Mouse (Mus musculus) stomach, postnatal 0 days (tissue): ENCODE data around the gene Mpped1. TPM values are rescaled to one million over a fixed set of nuclear protein-coding genes. Genes with fewer than 3 reads are reported as not detected.

Source experiments
- ATAC-seq: fragments of 200-750 bp; cut with Nextera tagmentation; 2 replicates; pipeline ENCODE4 v1.8.0; 2017; ENCODE audit not compliant: low FRiP score, low TSS enrichment
- DNase-seq: peaks from one replicate; pipeline ENCODE4 v3.0.0-alpha.2; 2016; ENCODE audit warnings: low spot score
- H3K27ac ChIP-seq: fragments of 300-500 bp; sonication (generic); replicated peaks from 2 replicates; pipeline ENCODE4 v1.5.1; 2014; ENCODE audit warnings: mild to moderate bottlenecking, control low read depth
- H3K27me3 ChIP-seq: fragments of 300-500 bp; sonication (generic); 2 replicates; pipeline ENCODE4 v1.6.1; 2014; ENCODE audit warnings: low read length; ENCODE audit not compliant: control insufficient read depth, insufficient read depth
- H3K36me3 ChIP-seq: fragments of 300-500 bp; sonication (generic); 2 replicates; pipeline ENCODE4 v1.6.1; 2014; ENCODE audit warnings: low read length, mixed read lengths; ENCODE audit not compliant: control insufficient read depth, insufficient read depth
- H3K4me1 ChIP-seq: fragments of 300-500 bp; sonication (generic); replicated peaks from 2 replicates; pipeline ENCODE4 v1.6.1; 2014; ENCODE audit warnings: antibody characterized with exemption; ENCODE audit not compliant: control insufficient read depth, insufficient read depth
- H3K4me2 ChIP-seq: fragments of 300-500 bp; sonication (generic); replicated peaks from 2 replicates; pipeline ENCODE4 v1.6.1; 2014; ENCODE audit warnings: low read depth, mild to moderate bottlenecking, control low read depth, moderate library complexity
- H3K4me3 ChIP-seq: fragments of 300-500 bp; sonication (generic); 2 replicates; pipeline ENCODE4 v1.5.1; 2014; ENCODE audit warnings: low read depth, low read length, control low read depth
- H3K9ac ChIP-seq: fragments of 300-500 bp; sonication (generic); 2 replicates; pipeline ENCODE4 v1.6.1; 2014; ENCODE audit warnings: mild to moderate bottlenecking, low read length, control low read depth, mixed read lengths
- H3K9me3 ChIP-seq: fragments of 300-500 bp; sonication (generic); 2 replicates; pipeline ENCODE4 v1.6.1; 2016; ENCODE audit warnings: low read length; ENCODE audit not compliant: control insufficient read depth
- CTCF ChIP-seq: IDR thresholded peaks from 2 replicates; pipeline ENCODE4 v1.5.1; 2016; ENCODE audit warnings: antibody characterized with exemption, low read depth, mild to moderate bottlenecking, moderate library complexity
- EP300 ChIP-seq: optimal IDR thresholded peaks from 2 replicates; pipeline ENCODE3; 2016; ENCODE audit warnings: antibody characterized with exemption
- WGBS: fragments of 180-500 bp; shearing (Covaris S2); extraction: QIAGEN DNeasy Blood & Tissue Kit; methylation state at CpG from one replicate; pipeline ENCODE4 v1.1.7; 2014; 5-methylcytosine and 5-hydroxymethylcytosine counted together
- polyA plus RNA-seq: library from polyadenylated mRNA; unstranded; fragments of >200 nt; fragmentation: Nextera tagmentation; extraction: Ambion mirVana; gene quantifications from 2 replicates; pipeline ENCODE4 v1.2.1, GENCODE M21; 2015

Mpped1 gene
- polyA plus RNA-seq, 1 experiment from 2014 or later, result 0.08 TPM

- Histone ChIP-seq H3K4me3 (no peak overlapping the region), H3K36me3 (no peaks in the 10 kb centered on the region), H3K27me3 (no peaks in the 10 kb centered on the region), H3K9ac (no peak overlapping the region), H3K4me2 (no peak overlapping the region), H3K27ac (no peak overlapping the region), H3K4me1 (no peaks in the 10 kb centered on the region), H3K9me3 (no peaks in the 10 kb centered on the region)
- WGBS, result 19% methylated on average over 5 of the region's 5 CpGs
- DNase-seq (peak; percentile 57), ATAC-seq (no peak)
- TF ChIP-seq EP300 (no peak), CTCF (no peak)
Measured at GRCm38 (mm10) chr15:83879845-83880244, 100.6 kb downstream of the Mpped1 start.

GRCm38 (mm10) chr15:83883821-83884220, 104.6 kb downstream of the Mpped1 start:
- no peaks in the 10 kb centered on the region for H3K36me3 ChIP-seq
- 92% methylated on average over 8 of the region's 8 CpGs for WGBS
- ATAC-seq (no peak), DNase-seq (no peak)
- no peak overlapping the region for H3K27ac ChIP-seq
- H3K4me2 ChIP-seq, result no peak overlapping the region
- H3K27me3 ChIP-seq, result no peaks in the 10 kb centered on the region
- H3K9me3 ChIP-seq, result no peaks in the 10 kb centered on the region
- H3K9ac ChIP-seq, result no peak overlapping the region
- no peak for TF ChIP-seq CTCF
- TF ChIP-seq EP300, result no peak
- no peaks in the 10 kb centered on the region for H3K4me1 ChIP-seq
- no peak overlapping the region for H3K4me3 ChIP-seq

- Histone ChIP-seq H3K9ac (no peak overlapping the region), H3K27ac (no peak overlapping the region), H3K4me1 (no peaks in the 10 kb centered on the region), H3K36me3 (no peaks in the 10 kb centered on the region), H3K27me3 (no peaks in the 10 kb centered on the region), H3K4me3 (no peak overlapping the region), H3K4me2 (no peak overlapping the region), H3K9me3 (no peaks in the 10 kb centered on the region)
- ATAC-seq (no peak), DNase-seq (no peak)
- no peak for TF ChIP-seq CTCF
- TF ChIP-seq EP300, result no peak
- 90% methylated on average over 9 of the region's 9 CpGs for WGBS
Measured at GRCm38 (mm10) chr15:83884291-83884690, 105.0 kb downstream of the Mpped1 start.

GRCm38 (mm10) chr15:83892871-83893270, 113.6 kb downstream of the Mpped1 start:
- TF ChIP-seq EP300, result no peak
- no peak for TF ChIP-seq CTCF
- WGBS, result 81% methylated on average over 15 of the region's 15 CpGs
- no peak overlapping the region for H3K9ac ChIP-seq
- no peak overlapping the region for H3K4me3 ChIP-seq
- no peaks in the 10 kb centered on the region for H3K36me3 ChIP-seq
- H3K27ac ChIP-seq, result no peak overlapping the region
- no peaks in the 10 kb centered on the region for H3K9me3 ChIP-seq
- no peak overlapping the region for H3K4me2 ChIP-seq
- DNase-seq (no peak), ATAC-seq (no peak)
- H3K27me3 ChIP-seq, result no peaks in the 10 kb centered on the region
- H3K4me1 ChIP-seq, result no peaks in the 10 kb centered on the region

GRCm38 (mm10) chr15:83894261-83894660, 115.0 kb downstream of the Mpped1 start:
- Histone ChIP-seq H3K36me3 (no peaks in the 10 kb centered on the region), H3K4me2 (no peak overlapping the region), H3K4me3 (no peak overlapping the region), H3K27me3 (no peaks in the 10 kb centered on the region), H3K27ac (no peak overlapping the region), H3K9me3 (no peaks in the 10 kb centered on the region), H3K9ac (no peak overlapping the region), H3K4me1 (no peaks in the 10 kb centered on the region)
- WGBS, result 56% methylated on average over 7 of the region's 7 CpGs
- no peak for ATAC-seq
- TF ChIP-seq CTCF, result no peak
- TF ChIP-seq EP300, result no peak
- no peak for DNase-seq

- ATAC-seq (no peak), DNase-seq (no peak)
- 42% methylated on average over 9 of the region's 9 CpGs for WGBS
- Histone ChIP-seq H3K4me1 (no peaks in the 10 kb centered on the region), H3K9me3 (no peaks in the 10 kb centered on the region), H3K27ac (no peak overlapping the region), H3K9ac (no peak overlapping the region), H3K4me2 (no peak overlapping the region), H3K27me3 (no peaks in the 10 kb centered on the region), H3K36me3 (no peaks in the 10 kb centered on the region), H3K4me3 (no peak overlapping the region)
- no peak for TF ChIP-seq CTCF
Measured at GRCm38 (mm10) chr15:83896011-83896410, 116.7 kb downstream of the Mpped1 start.
